Mouse (Mus musculus): ENCODE measurements at regions not wholly inside any gene's neighbourhood (a gene's known extent, or its start where the extent isn't known, plus 50 kb on each side); places are given as distances from the start of the nearest gene placed in this dataset.

DNA sequence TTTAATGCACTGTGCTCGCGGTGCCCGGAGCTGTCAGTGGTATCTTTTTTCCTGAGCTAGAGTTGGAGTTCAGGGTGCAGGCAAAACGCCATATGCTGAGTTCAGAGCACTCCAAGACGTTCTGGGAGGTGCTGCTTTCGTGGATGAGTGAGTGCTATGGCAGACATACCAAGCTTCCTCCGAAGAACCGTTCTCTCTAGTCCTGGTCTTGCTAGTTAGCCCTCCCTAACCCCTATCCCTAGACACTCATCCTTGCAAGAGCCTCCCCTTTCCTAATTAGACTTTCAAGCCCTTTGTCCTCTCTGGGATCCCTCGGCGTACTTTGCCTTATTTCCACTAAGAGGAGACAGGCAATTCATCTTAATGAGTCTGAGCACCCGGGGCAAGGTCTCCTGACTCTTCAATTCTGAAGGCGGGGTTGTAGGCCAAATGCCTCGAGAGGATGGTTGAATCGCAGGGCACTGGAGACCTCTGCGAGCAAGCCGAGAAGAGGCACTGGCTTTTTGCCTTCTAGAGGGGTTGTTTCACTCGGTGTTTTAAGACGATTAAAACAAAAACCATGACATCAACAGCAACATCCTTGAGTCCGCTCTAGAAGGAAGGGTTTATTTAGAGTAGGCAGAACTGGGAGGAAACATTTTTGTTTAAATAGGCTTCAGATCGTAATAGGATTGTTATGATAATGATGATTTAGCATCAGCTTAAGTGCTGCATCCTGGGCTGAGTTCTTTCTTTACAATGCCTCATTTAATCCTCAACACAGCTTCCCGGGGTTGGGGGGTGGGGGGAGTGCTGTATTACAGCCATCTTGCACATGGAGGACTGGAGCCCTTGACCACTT lies 243.6 kb downstream of the Ndfip2 start:
- ATAC-seq (ENCODE audit: low TSS enrichment), result no peak

DNA sequence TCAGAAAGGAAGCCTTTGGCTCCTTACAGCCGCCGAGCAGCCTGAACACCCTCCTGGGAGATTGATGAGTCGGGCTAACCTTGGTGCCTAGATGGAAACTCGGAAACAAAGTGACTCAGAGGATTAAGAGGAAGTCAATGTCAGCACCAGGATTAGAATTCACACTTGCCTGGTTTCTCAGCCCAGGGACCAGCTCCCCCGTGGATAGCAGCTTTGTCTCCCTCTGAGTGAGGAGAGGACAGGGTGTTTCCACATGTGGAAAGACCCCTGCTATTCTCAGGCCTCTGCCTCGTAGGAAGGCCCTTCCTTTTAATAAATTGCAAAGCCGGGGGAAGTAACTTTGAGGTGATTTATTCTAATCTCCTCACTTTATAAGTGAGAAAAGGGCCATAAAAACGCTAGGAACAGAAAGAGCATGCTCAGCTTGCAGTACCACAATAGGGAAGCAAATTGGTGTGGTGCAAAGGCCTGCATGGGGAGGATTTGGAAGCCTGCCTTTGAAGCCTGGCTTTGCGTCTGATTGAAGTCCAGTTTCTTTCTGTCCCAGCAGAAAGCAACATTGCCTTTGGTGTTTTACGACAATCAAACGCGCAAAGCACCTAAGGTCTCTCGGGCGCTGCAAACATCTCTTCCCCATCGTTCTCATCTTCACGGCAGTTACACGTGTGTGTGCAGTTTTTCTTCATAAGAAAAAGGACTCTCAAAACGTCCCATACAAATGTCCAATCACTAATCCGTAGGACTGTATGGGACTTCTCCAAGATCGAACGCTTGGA lies 242.8 kb downstream of the Ndfip2 start:
- ATAC-seq (ENCODE audit: low TSS enrichment), result no peak

DNA sequence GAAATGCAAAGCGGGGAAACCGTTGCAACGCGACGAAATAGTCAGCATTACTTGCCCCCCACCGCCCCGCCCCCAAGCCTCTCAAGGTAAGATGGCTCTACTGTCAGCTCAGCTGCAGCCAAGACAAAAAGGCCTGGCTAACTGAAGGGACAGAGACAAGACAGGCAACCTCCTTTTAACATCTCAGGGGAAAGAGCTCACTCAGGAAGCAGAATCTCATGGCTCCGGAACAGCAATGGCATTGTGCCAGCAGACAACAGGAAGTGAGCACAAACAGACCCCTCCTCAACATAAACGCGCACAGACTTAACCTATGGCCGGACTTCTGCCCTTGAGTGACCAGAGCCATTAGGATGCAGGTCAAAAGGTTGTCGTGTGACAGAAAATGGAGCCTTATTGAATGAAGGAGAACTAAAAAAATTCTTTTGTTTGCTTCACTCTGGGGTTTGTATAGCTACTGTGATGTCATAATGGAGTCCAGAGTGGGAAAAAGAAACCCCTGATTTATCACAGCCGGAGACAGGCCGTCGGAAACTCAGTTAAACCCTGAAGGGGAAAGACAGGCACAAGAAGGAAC lies 241.0 kb downstream of the Ndfip2 start:
- no peak for ATAC-seq (ENCODE audit: low TSS enrichment)

DNA sequence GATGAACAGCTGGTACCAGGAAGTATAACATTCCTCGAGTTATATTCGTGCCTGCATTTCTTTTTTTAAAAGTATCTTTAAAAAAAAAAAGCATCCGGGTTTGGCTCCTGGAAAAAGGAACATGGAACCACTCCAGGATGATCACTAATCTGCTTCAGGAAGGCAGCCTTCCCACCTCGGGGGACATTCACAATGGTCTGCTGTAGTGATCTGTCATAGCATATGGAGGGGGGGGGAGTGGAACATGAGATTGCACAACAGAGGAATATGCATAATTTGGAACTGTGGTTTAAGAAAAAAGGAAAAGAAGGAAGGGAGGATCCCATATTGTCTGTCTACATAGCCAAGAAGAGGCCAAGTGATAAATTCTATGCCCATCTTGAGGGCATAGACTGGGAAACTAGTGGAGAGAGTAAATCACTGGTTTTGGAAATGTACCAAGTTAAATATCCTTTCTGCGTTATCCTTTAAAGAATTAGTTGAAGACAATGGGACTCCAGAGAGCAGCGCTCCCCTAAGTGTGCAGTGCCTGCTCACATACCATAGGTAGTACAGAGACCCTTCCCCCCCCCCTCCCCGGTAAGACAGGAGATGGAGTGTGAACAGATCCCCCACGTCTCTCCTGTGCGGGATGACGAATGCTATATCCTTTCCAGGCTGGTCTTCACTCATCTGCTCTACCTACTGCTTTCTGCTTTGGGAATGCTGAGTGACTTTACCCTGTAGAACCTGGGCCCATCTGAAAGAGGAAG lies 240.0 kb downstream of the Ndfip2 start:
- ATAC-seq (ENCODE audit: low TSS enrichment), result peak; percentile 86

DNA sequence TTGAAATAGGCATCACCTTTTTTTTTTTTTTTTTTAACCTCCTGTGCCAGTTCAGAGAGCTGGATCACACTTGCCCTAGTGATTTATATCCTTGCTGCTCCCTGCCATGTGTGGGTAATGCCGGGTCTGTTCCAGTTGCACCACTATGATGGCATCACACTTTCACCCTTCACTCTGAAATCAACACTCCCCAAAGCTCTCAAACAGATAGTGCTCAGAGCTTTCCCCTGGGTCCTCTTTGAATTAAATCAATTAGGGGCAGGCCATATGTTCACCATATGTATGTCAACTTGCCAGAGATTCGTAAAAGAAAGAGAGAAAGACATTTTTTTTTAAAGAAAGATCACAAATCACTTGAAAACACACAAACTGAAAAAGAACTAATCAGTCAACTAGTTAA lies 236.8 kb downstream of the Ndfip2 start:
- no peak for ATAC-seq (ENCODE audit: low TSS enrichment)

DNA sequence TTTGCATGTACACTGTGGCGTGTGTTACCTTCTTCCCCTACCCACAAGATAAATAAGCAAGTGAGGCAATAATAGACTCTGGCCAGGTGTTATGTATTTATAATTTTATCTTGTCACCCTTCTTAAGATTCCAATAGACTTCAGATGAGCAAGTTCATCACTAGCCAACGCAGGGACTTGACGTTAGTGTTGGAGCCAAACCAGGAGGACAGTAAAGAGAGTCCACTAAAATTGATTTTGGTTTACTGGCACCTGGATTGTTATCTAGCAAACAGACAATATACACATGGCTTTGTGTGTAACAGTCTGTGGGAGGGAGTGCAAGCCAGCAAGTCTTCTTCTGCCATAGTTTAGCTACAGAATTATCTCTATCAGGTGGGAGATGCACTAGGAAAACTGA lies 236.0 kb downstream of the Ndfip2 start:
- no peak for ATAC-seq (ENCODE audit: low TSS enrichment)

DNA sequence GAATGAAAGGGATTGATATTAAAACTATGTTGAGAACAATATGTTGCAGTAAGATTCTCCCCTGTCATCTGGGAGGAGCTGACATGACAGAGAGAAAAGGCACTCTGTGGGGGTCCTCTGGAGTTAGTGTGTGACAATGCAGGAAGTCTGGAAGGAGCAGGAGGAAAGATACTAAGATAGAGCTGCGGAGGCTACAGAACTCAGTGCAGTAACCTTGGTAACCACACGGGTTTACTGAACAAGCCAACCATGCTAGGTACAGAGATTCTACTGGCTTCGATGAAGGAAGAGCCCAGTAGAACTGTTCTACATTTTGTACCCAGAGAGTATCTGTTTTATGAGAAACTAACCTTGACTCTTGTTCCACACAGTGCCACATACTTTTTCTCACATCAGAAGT lies 231.8 kb downstream of the Ndfip2 start:
- ATAC-seq (ENCODE audit: low TSS enrichment), result peak; percentile 89

DNA sequence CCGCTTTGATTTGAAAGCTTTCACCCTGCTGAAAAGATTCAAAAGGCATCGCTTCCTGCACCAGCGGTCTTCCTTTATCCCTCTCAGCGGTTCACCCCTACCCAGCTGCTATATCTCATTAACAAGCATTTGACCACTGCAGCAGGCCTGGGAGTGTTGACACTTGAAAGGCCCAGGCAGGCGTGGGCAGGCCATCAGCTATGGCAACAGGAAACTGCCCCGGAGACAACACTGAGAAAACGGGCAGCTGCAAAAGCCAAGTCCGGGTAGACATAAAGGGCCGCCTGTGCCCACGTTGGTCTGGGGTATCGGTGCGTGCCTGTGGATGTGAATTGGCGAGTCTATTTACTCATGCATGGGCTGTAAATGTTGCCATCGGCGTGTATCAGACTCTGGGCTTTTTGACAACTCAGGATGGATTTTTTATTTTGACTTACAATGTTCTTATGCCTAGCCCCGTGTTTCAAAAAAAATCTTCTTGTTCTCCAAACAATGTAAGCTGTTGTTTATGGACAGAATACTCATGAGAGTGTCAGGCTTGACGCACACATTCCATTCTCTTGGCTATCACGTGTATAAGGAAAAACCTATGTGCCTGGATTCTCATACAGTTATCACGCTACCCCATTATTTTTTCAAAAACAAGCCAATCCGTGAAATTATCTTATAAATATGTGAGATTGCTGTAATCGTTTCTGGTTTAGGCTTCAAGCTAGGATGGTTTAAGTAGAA lies 225.1 kb downstream of the Ndfip2 start:
- ATAC-seq (ENCODE audit: low TSS enrichment), result peak; percentile 79

DNA sequence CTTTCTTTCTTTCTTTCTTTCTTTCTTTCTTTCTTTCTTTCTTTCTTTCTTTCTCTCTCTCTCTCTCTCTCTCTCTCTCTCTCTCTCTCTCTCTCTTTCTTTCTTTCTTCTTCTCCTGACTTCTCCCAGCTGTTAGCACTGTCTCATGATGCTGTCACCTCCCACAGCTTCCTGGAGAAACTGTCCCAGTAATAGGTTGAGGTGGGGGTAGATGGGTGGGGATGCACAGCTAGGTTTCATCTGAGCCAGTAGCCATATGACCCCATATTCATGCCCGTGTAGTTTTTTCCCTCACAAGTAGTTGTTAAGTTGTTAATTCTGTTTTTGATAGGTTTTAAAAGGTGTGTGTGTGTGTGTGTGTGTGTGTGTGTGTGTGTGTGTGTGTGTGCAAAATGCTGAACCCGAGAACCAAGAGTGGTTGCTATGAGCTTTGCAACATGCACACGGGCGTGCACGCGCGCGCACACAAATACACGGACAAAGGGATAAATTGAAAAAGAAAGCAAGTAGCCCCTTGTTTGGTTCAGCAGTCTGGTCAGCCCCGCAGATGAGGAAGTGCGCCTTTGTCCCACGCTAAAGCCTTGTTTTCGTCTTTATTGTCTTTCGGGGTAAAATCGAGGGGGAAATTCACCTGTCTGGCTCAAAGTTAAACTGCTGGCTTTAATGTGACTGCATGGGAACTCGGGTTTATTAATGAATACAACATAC lies 224.4 kb downstream of the Ndfip2 start:
- peak; percentile 66 for ATAC-seq (ENCODE audit: low TSS enrichment)

DNA sequence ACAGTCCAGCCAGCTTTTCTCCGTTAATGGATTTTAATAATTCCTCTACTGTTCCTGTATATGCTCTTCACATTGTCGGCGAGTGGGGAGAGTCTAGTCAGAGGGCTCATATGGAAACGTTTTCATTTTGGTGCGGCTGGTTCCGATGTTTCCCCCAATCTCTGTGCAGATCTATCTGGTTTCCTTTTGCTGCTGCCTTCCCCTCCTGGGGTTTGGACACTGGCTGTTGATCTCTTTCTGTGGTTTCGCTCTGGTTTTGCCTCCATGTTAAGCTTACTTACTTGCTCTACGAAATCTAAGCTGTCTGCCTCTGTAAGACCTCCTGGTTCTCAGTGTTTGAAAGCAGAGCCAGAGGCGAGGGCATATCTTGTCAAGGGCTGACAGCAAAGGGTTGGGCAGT lies 221.7 kb downstream of the Ndfip2 start:
- no peak for ATAC-seq (ENCODE audit: low TSS enrichment)

DNA sequence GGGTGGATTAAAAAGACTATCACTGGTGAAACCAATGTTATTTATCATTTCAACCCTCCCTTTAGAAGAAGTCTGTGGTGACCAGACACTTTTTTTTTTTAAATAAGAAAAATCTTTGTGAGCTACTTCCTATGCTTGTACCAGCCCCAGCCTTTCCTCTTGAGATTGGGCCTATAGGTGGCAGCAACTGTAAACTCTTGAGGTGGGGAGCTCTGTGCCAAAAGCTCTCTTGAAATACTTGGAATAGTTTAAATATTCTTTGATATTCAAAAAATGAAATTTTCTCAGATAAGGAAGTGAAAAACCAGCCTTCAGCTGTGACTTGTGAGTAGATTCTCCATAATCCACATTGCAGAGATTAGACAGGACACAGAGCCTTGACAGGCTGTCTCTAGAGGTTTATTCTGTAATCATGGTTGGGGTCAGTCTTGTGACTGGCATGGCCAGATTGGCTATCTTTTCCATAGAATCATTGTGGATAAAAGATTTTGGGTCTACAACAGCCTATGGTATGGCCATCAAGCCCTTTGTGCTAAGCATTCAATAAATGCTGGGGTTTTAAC lies 216.7 kb downstream of the Ndfip2 start:
- ATAC-seq (ENCODE audit: low TSS enrichment), result peak; percentile 97

DNA sequence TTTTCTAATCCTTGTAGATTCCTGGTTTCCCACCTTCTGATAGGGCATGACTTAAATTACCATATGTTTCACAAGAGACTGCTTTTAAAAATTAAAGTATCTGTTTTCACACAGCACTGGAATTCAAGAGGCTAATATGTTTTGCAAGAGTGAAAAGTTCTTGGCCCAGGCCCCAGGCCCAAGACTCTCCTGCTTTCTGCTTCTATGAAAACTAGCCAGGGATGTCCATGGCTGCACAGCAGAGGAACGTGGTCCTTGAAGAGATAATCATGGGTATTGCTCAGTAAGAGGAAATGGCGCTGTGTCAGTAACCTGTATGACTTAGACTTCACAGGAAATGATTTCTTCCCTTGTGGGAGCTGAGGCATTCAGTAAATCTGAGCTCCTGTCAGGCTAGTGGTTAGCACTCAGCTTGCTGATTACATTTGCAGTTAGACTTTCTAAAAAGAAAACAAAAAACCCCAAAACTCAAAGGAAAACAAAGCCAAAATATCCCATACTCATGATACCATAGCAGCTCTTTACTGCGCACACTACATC lies 190.6 kb downstream of the Ndfip2 start:
- ATAC-seq (ENCODE audit: low TSS enrichment), result no peak

DNA sequence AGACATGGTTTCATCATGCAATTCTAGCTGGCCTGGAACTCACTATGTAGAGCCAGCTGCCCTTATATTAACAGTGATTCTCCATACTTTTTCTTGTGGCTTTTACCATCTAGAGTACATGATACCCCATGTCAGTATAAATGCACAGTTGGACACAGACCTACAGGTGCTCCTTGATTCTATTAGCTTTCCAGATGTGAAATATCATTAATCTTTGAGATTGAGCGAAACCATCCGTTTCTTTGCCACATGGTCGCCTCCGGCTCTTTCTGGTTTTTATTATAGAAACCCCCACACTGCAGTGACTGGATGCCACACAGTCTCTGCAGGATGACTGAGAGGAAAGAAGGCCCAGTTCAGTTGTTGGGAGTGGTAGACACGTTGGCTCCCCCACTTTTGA lies 188.7 kb downstream of the Ndfip2 start:
- no peak for ATAC-seq (ENCODE audit: low TSS enrichment)

DNA sequence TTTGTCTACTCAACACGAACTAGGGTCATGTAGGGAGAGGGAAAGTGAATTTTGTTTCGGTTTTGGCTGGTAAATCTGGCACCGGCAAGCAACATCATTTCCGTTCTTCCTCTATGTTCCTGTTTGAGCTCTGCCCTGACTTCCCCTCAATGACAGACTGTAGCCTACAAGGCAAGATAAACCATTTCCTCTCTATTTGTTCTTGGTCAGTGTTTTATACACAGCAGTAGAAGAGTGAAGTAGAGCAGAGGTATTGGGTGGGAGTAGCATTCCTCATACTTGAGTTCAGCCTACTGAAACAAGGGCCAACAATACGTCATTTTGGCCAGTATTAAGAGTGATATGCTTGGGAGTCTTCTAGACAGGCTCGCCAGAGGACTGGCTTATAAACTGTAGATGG lies 177.0 kb downstream of the Ndfip2 start:
- ATAC-seq (ENCODE audit: low TSS enrichment), result no peak

DNA sequence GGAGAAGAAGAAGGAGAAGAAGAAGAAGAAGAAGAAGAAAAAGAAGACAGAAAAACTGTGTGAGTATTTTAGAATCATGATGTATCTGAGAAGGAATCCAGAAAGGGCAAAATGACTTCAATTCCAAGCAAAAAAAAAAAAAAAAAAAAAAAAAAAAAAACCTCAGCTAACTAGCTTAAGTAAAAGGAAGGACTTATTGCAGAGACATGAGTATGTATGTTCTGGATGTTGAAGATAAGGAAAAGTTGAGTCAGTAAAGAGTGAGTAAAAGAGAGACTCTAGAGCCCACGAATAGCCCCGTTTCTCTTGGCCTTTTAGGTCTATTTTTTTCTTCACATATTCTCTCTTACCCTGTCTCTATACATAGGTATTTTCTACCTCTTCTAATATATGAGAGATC lies 175.1 kb downstream of the Ndfip2 start:
- no peak for ATAC-seq (ENCODE audit: low TSS enrichment)

DNA sequence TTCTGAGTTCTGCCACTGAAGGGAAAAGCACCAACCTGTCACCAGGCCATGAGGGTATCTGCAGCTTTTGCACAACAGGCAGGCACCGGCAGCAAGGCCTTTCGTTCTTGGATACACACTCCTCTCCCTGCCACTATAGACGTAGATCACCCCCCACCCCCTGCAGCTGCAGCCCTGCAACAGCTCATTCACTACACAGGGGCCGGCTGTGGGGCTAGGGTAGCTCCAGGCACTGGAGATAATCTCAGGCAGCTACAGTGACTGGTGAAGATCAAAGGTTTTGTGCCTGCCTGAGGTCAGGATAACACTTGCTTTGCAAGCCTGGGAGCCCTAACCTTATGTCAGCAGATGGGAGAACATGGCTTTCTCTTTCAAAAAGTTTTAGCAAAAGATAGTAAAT lies 174.3 kb downstream of the Ndfip2 start:
- no peak for ATAC-seq (ENCODE audit: low TSS enrichment)

DNA sequence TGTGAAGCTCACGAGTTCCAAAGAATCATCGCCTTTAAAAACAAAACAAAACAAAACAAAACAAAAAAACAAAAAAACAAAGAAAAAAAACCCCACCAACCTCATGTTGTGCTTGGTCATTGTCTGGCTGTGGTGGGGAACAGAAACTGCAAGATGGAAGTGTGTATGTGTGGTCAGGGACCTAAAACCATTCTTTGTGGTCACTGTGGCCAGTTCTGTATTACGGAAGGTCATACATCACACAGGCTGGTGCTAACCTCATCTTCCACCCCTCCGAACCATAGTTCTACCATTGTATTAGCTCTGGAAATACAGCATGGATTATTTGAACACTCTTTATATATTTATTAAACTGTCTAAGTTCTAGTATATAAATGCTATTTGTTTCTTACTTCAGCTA lies 173.2 kb downstream of the Ndfip2 start:
- no peak for ATAC-seq (ENCODE audit: low TSS enrichment)

DNA sequence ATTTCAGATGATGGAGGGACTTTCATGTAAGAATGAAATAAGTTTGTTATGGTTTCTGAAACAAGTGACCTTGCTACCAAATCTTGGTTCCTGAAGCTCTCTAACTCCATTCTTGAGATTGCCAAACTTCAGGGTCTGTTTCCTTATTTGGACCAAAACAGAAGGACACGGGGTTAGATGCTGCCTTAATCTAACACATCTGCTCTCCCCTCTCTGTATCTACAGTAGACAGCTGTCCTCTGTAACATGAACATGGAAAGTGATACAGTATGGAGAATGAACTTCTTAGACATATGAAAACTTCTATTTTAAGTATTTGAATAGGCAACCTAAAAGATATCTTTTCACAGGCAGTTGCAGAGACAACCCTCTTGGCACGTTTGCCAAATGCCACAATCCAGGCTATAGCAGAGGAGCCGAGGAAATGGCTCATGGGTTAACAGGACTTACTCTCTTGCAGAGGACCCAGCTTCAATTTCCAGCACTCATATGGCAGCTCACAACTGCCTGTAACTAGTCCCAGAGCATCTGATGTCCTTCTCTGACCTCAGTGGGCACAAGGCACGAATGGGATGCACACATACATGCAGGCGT lies 171.4 kb downstream of the Ndfip2 start:
- no peak for ATAC-seq (ENCODE audit: low TSS enrichment)

DNA sequence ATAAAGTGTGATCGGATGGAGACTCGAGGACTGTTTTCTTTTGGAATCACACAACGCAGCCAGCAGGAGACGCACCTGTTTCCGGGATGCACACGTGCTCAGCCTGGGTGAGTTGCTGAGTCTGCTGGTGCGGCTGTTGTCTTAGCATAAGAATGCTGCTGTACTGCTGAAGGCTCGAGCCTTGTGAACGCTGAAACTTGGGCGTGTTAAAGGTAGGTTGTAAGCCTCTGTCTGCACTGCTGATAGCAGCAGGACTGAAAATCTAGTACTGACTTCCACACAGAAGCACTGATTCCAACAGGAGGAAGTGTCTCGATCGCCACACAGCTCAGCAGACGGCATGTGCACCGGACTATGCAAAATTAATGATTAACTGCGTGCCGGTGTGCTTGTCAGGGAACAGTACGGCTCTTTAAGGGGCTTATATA lies 169.1 kb downstream of the Ndfip2 start:
- peak; percentile 89 for ATAC-seq (ENCODE audit: low TSS enrichment)

Data from frontal cortex, adult (tissue).